Mouse (Mus musculus) embryonic fibroblast, embryonic 13.5 days (primary cell): ENCODE results near the gene Usf3.

Source experiments
- CTCF ChIP-seq: IDR thresholded peaks from 2 replicates; pipeline ENCODE4 v1.5.1; 2011; ENCODE audit warnings: mild to moderate bottlenecking, control low read depth, low read length, moderate library complexity, borderline replicate concordance; ENCODE audit not compliant: insufficient read depth
- POLR2A ChIP-seq: IDR thresholded peaks from 2 replicates; pipeline ENCODE4 v1.6.1; 2011; ENCODE audit warnings: low read depth, mild to moderate bottlenecking, control low read depth, low read length, moderate library complexity

DNA sequence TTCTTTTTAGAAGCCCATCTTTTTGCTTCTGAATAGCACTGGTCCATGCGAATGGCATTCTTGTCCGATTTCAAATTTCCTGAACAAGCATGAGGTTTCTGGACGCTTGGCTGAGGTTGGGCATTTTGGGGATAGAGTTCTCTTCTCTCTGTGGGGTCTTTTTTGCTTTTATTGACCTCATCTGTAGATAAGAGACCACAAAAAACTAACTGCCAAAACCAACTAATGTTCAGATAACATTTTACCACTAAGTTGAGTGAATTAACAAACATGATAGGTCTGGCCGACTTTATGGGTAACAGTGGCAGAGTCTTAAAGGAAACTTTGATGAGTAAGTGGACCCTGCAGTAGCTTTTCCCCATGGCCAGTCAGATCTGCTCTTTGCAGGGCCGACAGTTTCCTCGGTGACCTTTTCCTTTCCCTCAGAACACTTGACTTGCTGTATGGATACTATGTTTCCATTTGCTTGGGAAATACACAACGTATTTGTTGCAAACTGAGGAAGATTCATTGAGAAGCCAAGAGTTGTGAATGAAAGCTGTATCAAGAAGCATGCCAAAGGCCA lies 1.0 kb downstream of the Usf3 start:
- TF ChIP-seq CTCF (no peak), POLR2A (no peak)
